Mouse (Mus musculus) stomach, embryonic 16.5 days (tissue): Measurements from ENCODE around the gene Fubp3. TPM values are rescaled to one million over a fixed set of nuclear protein-coding genes. Genes with fewer than 3 reads are reported as not detected.
"Not testable (repeated sequence)": the region's sequence is repeated elsewhere in the genome, so short reads cannot be mapped to it uniquely, and the experiment has no call there.

Experiments used
- ATAC-seq: fragments of 200-750 bp; cut with Nextera tagmentation; 2 replicates; pipeline ENCODE4 v1.8.0; 2017; ENCODE audit warnings: moderate number of reproducible peaks, moderate TSS enrichment; ENCODE audit not compliant: insufficient read depth, low FRiP score
- H3K27ac ChIP-seq: fragments of 300-500 bp; sonication (generic); 2 replicates; pipeline ENCODE4 v1.5.1; 2014; ENCODE audit warnings: low read length
- H3K27me3 ChIP-seq: fragments of 300-500 bp; sonication (generic); 2 replicates; pipeline ENCODE4 v1.6.1; 2014; ENCODE audit warnings: low read length, control low read depth, mixed read lengths; ENCODE audit not compliant: control insufficient read depth, insufficient read depth
- H3K36me3 ChIP-seq: fragments of 300-500 bp; sonication (generic); 2 replicates; pipeline ENCODE4 v1.6.1; 2014; ENCODE audit warnings: low read length; ENCODE audit not compliant: control insufficient read depth, insufficient read depth
- H3K4me1 ChIP-seq: fragments of 300-500 bp; sonication (generic); 2 replicates; pipeline ENCODE4 v1.6.1; 2014; ENCODE audit warnings: low read length, control low read depth, mixed read lengths; ENCODE audit not compliant: control insufficient read depth, insufficient read depth
- H3K4me2 ChIP-seq: fragments of 300-500 bp; sonication (generic); 2 replicates; pipeline ENCODE4 v1.6.1; 2014; ENCODE audit warnings: low read depth, low read length, mixed read lengths
- H3K4me3 ChIP-seq: fragments of 300-500 bp; sonication (generic); replicated peaks from 2 replicates; pipeline ENCODE4 v1.5.1; 2014; ENCODE audit warnings: mild to moderate bottlenecking, low read length
- H3K9ac ChIP-seq: fragments of 300-500 bp; sonication (generic); 2 replicates; pipeline ENCODE4 v1.6.1; 2014; ENCODE audit warnings: low read length
- H3K9me3 ChIP-seq: fragments of 300-500 bp; sonication (generic); replicated peaks from 2 replicates; pipeline ENCODE4 v1.6.1; 2016; ENCODE audit warnings: low read length, control low read depth; ENCODE audit not compliant: control insufficient read depth
- WGBS: fragments of 180-500 bp; shearing (Covaris S2); extraction: QIAGEN DNeasy Blood & Tissue Kit; methylation state at CpG from one replicate; pipeline ENCODE4 v1.1.7; 2014; 5-methylcytosine and 5-hydroxymethylcytosine counted together
- polyA plus RNA-seq: library from polyadenylated mRNA; unstranded; fragments of >200 nt; fragmentation: Nextera tagmentation; extraction: Ambion mirVana; gene quantifications from 2 replicates; pipeline ENCODE4 v1.2.1, GENCODE M21; 2015

Gene Fubp3
- polyA plus RNA-seq, 1 experiment from 2014 or later = 73.1 TPM

- not testable (repeated sequence) for H3K4me1 ChIP-seq, ATAC-seq, H3K36me3 ChIP-seq, H3K9ac ChIP-seq, H3K27me3 ChIP-seq, H3K4me3 ChIP-seq, H3K4me2 ChIP-seq, H3K9me3 ChIP-seq, H3K27ac ChIP-seq
- 87% methylated on average over 2 of the region's 3 CpGs for WGBS
Observed at GRCm38 (mm10) chr2:31551351-31551750, 21.1 kb upstream of the Fubp3 start.

GRCm38 (mm10) chr2:31551971-31552370 lies 20.5 kb upstream of the Fubp3 start:
- Histone ChIP-seq H3K9me3 (no peaks in the 10 kb centered on the region), H3K27ac (no peak overlapping the region), H3K9ac (no peak overlapping the region), H3K4me1 (no peaks in the 10 kb centered on the region), H3K27me3 (no peaks in the 10 kb centered on the region), H3K4me3 (no peak overlapping the region), H3K36me3 (no peaks in the 10 kb centered on the region), H3K4me2 (no peak overlapping the region)
- WGBS = 87% methylated on average over 10 of the region's 10 CpGs
- ATAC-seq = no peak

GRCm38 (mm10) chr2:31554619-31555018 lies 17.8 kb upstream of the Fubp3 start:
- Histone ChIP-seq H3K27me3 (no peaks in the 10 kb centered on the region), H3K9ac (no peak overlapping the region), H3K27ac (no peak overlapping the region), H3K4me1 (no peaks in the 10 kb centered on the region), H3K4me2 (no peak overlapping the region), H3K9me3 (no peaks in the 10 kb centered on the region), H3K4me3 (no peak overlapping the region), H3K36me3 (no peaks in the 10 kb centered on the region)
- WGBS = 82% methylated on average over 5 of the region's 5 CpGs
- ATAC-seq = no peak

- no peaks in the 10 kb centered on the region for H3K36me3 ChIP-seq
- no peaks in the 10 kb centered on the region for H3K9me3 ChIP-seq
- H3K9ac ChIP-seq = peak overlapping the region; percentile 98
- peak overlapping the region; percentile 96 for H3K4me3 ChIP-seq
- WGBS = 3% methylated on average over 40 of the region's 41 CpGs
- no peak; the same call in 1 of the 2 replicates for ATAC-seq
- peak overlapping the region; percentile 70 for H3K27ac ChIP-seq
- no peaks in the 10 kb centered on the region for H3K27me3 ChIP-seq
- H3K4me2 ChIP-seq = peak overlapping the region; percentile 94
- H3K4me1 ChIP-seq = peaks cover 14% of the 10 kb centered on the region
Observed at GRCm38 (mm10) chr2:31572915-31573635, 624 bp downstream of the Fubp3 start.

- H3K27me3 ChIP-seq = no peaks in the 10 kb centered on the region
- no peak overlapping the region for H3K4me2 ChIP-seq
- no peaks in the 10 kb centered on the region for H3K4me1 ChIP-seq
- H3K9ac ChIP-seq = no peak overlapping the region
- 64% methylated on average over 2 of the region's 2 CpGs for WGBS
- no peak overlapping the region for H3K4me3 ChIP-seq
- 0 out of 2 replicates have a peak, but pooled peaks cover 3% of the 10 kb centered on the region for H3K36me3 ChIP-seq
- H3K9me3 ChIP-seq = no peaks in the 10 kb centered on the region
- ATAC-seq = no peak
- no peak overlapping the region for H3K27ac ChIP-seq
Observed at GRCm38 (mm10) chr2:31581617-31582016, 9.2 kb downstream of the Fubp3 start.

GRCm38 (mm10) chr2:31591799-31592484 lies 19.5 kb downstream of the Fubp3 start:
- H3K36me3 ChIP-seq = peaks cover 15% of the 10 kb centered on the region
- WGBS = 79% methylated on average over 9 of the region's 9 CpGs

GRCm38 (mm10) chr2:31607555-31607954 lies 35.1 kb downstream of the Fubp3 start:
- WGBS = 82% methylated on average over 1 of the region's 1 CpGs
- ATAC-seq = no peak
- H3K27me3 ChIP-seq = no peaks in the 10 kb centered on the region
- H3K27ac ChIP-seq = no peak overlapping the region
- no peak overlapping the region for H3K4me3 ChIP-seq
- no peak overlapping the region for H3K9ac ChIP-seq
- no peak overlapping the region for H3K4me2 ChIP-seq
- H3K4me1 ChIP-seq = no peaks in the 10 kb centered on the region
- 0 out of 2 replicates have a peak, but pooled peaks cover 25% of the 10 kb centered on the region for H3K36me3 ChIP-seq
- H3K9me3 ChIP-seq = no peaks in the 10 kb centered on the region

More at GRCm38 (mm10) chr2:31591799-31592484, 19.5 kb downstream of the Fubp3 start:
- H3K9ac ChIP-seq = no peak overlapping the region
- no peak overlapping the region for H3K4me3 ChIP-seq
- H3K4me2 ChIP-seq = no peak overlapping the region
- H3K9me3 ChIP-seq = no peaks in the 10 kb centered on the region
- no peaks in the 10 kb centered on the region for H3K27me3 ChIP-seq
- ATAC-seq = no peak
- H3K27ac ChIP-seq = no peak overlapping the region
- no peaks in the 10 kb centered on the region for H3K4me1 ChIP-seq

- H3K4me3 ChIP-seq = no peak overlapping the region
- H3K27ac ChIP-seq = no peak overlapping the region
- no peak overlapping the region for H3K9ac ChIP-seq
- 18% methylated on average over 7 of the region's 7 CpGs for WGBS
- no peak for ATAC-seq
- no peak overlapping the region for H3K4me2 ChIP-seq
- peaks cover 22% of the 10 kb centered on the region; the same call in 1 of the 2 replicates for H3K36me3 ChIP-seq
- H3K4me1 ChIP-seq = no peaks in the 10 kb centered on the region
- no peaks in the 10 kb centered on the region for H3K27me3 ChIP-seq
- no peaks in the 10 kb centered on the region for H3K9me3 ChIP-seq
Observed at GRCm38 (mm10) chr2:31609859-31610261, 37.4 kb downstream of the Fubp3 start.

- 76% methylated on average over 4 of the region's 4 CpGs for WGBS
- Histone ChIP-seq H3K4me2 (no peak overlapping the region), H3K36me3 (peaks cover 20% of the 10 kb centered on the region), H3K27me3 (no peaks in the 10 kb centered on the region), H3K4me3 (no peak overlapping the region), H3K27ac (no peak overlapping the region), H3K9ac (no peak overlapping the region), H3K9me3 (no peaks in the 10 kb centered on the region), H3K4me1 (no peaks in the 10 kb centered on the region)
- ATAC-seq = no peak
Observed at GRCm38 (mm10) chr2:31610922-31611321, 38.5 kb downstream of the Fubp3 start.
